Mouse (Mus musculus) naive thymus-derived CD4-positive, alpha-beta T cell, adult 2 months (primary cell): ENCODE results near the gene Dnm2.
A peak's percentile ranks its signal among the peaks of the same experiment; 100 is the strongest.

Source experiments
- DNase-seq: peaks from one replicate; pipeline ENCODE4 v3.0.0-alpha.2; 2011; ENCODE audit warnings: low read depth

Dnm2 gene

GRCm38 (mm10) chr9:21430724-21431123 is 6.0 kb downstream of the Dnm2 start:
- no peak for DNase-seq

GRCm38 (mm10) chr9:21432066-21432465 is 7.4 kb downstream of the Dnm2 start:
- DNase-seq, result no peak

- no peak for DNase-seq
Observed at GRCm38 (mm10) chr9:21433766-21434165, 9.1 kb downstream of the Dnm2 start.

GRCm38 (mm10) chr9:21434410-21434809 is 9.7 kb downstream of the Dnm2 start:
- DNase-seq, result no peak

GRCm38 (mm10) chr9:21435777-21436635 is 11.3 kb downstream of the Dnm2 start:
- DNase-seq, result peak; percentile 92

GRCm38 (mm10) chr9:21437577-21437976 is 12.9 kb downstream of the Dnm2 start:
- no peak for DNase-seq

GRCm38 (mm10) chr9:21438219-21438618 is 13.5 kb downstream of the Dnm2 start:
- no peak for DNase-seq

- no peak for DNase-seq
Observed at GRCm38 (mm10) chr9:21439456-21439855, 14.7 kb downstream of the Dnm2 start.

GRCm38 (mm10) chr9:21439914-21440313 is 15.2 kb downstream of the Dnm2 start:
- DNase-seq, result no peak

- DNase-seq, result no peak
Observed at GRCm38 (mm10) chr9:21440387-21440786, 15.7 kb downstream of the Dnm2 start.

GRCm38 (mm10) chr9:21443853-21444252 is 19.1 kb downstream of the Dnm2 start:
- no peak for DNase-seq

- no peak for DNase-seq
Observed at GRCm38 (mm10) chr9:21444574-21444973, 19.9 kb downstream of the Dnm2 start.

- no peak for DNase-seq
Observed at GRCm38 (mm10) chr9:21445081-21445744, 20.5 kb downstream of the Dnm2 start.

GRCm38 (mm10) chr9:21447778-21448177 is 23.1 kb downstream of the Dnm2 start:
- no peak for DNase-seq

GRCm38 (mm10) chr9:21449710-21450109 is 25.0 kb downstream of the Dnm2 start:
- DNase-seq, result peak; percentile 82

GRCm38 (mm10) chr9:21450270-21450669 is 25.6 kb downstream of the Dnm2 start:
- DNase-seq, result no peak

GRCm38 (mm10) chr9:21451391-21451790 is 26.7 kb downstream of the Dnm2 start:
- DNase-seq, result peak; percentile 52

- DNase-seq, result no peak
Observed at GRCm38 (mm10) chr9:21451870-21452269, 27.2 kb downstream of the Dnm2 start.

- no peak for DNase-seq
Observed at GRCm38 (mm10) chr9:21453003-21453402, 28.3 kb downstream of the Dnm2 start.

- DNase-seq, result no peak
Observed at GRCm38 (mm10) chr9:21453459-21453858, 28.8 kb downstream of the Dnm2 start.

GRCm38 (mm10) chr9:21454556-21454955 is 29.8 kb downstream of the Dnm2 start:
- DNase-seq, result no peak

- DNase-seq, result peak; percentile 61
Observed at GRCm38 (mm10) chr9:21455103-21455770, 30.5 kb downstream of the Dnm2 start.
